Mouse (Mus musculus): ENCODE results near the gene Cntrl.

Cntrl gene

DNA sequence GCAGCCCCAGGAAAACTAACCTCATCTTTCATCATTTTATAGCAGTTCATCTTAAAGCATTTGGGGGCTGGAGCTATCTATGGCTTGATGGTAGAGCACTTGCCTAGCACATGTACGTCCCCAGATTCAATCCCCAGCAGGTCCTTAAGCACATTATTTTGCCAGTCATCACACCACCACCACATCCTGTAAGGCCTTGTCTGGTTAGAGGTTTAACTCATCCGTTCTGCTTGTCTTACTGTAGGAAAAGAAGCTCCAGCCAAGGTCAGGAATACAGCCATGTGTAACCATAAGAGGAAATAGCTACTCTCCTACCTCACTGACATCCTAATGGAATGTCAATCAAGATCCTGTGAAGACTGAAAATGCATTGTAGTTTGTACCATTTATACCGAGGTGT is 68.9 kb downstream of the Cntrl start:
- DNase-seq: no peak

DNA sequence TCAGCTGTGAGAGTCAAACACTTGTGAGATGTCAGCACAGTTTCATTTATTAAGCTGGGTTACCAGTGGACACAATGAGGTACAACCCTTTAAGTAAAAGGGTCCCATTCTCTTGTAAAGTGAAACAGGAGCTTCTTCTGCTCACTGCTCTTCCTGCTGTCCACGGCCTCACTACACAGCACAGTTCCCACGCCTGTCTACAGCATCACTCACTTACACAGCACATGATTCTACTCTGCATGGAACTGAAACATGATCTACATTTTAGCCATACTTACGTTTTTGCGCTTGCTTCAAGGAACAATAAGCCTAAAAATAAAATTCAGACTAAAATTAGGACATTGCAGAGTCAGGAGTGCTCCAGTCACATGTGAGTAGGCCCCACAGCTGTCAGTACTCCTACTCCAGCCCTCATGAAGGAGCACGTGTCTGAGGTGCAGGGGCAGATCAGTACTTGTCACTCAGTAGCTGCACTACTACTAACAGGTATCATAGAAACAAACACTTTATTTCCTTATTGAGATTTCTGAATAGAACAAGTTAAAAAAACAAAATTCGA is 73.9 kb downstream of the Cntrl start:
- DNase-seq: no peak

DNA sequence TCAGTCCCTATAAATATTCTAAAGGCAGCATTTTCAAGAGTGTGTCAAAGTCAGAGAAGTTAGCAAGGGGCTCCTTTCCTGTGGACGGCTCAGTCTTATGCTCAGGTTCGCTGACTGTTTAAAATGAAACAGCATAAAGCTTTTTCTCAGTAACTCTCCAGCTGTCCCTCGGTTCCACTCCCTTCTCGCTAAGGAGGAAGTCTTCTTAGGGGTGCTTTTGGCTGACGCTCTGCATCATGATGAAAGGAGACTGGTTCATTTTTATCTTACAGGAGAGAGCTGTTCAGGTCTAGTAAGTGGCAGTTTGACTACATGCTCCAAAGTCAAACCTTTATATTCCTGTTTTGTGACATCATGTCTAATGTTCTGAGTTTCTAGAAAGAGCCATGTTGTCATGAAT is 79.6 kb downstream of the Cntrl start:
- no peak for DNase-seq

DNA sequence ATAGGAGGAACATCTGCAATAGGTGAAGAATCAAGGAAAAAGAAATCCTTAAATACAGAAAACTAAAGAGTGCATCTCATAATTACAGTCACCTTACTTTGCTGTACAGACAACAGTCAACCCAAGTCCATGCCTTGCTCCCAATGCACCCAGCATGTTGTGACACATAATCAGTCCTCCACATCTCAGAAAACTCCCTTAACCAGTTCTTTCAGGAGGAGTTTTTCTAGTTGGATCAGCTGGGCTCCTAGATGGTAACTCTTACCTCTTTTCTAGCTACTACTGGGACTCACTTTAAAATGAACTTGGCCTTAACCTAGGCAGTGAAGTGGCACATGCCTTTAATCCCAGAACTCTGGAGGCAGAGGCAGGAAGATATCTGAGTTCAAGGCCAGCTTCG is 84.7 kb downstream of the Cntrl start:
- no peak for DNase-seq

DNA sequence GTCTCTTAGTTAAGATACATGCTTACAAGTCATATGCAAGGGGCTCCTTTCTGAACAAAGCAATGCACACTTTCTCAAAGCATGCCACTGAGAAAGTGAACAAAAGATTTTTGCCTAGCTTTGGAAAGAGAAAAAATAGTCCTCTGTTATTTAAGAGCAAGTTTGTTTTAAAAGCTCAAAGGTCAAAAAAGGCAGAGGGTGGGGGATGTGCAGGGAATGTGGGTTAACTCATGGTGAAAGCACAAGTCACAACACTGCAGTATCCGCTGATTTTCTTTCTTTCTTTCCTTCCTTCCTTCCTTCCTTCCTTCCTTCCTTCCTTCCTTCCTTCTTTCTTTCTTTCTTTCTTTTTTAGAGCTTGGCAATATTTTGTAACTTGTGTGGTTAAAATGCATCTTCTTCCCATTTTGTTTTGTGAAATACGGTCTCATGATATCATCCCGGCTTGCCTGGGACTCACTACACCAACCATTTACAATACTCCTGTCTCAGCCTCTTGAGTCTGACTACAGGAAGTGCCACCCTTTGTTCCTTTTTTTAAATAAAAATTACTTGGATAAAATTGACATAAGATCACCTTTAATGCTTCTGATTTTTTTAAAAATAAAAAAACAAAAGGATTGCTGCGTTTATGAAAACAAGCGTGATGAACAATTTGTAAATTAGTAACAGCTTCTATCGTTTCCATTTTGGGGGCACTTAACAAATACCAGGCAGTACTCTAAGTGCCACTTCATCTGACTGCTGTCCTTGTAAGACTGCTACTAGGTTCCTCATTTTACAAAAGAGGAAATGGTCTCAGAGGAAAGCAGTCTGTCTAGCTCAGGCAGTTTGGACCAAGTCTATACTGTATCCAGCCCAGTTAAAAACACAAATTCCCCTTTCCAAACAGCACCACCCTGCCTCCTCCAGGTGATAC is 86.6 kb downstream of the Cntrl start:
- DNase-seq: no peak

DNA sequence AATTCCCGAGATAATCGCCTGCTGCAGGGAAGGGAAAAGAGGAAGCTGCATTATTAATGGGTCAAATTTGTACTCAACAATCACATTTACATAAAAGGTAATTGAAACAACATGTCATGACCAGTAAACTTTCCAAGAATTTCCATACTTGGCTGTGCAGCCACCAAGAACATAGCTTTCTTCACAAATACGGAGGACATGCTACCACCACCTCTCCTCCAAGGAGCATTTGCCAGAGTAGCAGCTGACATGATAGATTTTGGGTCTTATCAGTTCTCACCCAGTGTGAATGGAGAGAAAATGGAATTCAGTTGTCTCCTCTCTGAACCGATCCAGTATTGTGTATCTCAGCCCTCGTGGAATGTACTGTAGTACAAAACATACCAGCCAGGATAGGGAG is 90.2 kb downstream of the Cntrl start:
- no peak for DNase-seq

DNA sequence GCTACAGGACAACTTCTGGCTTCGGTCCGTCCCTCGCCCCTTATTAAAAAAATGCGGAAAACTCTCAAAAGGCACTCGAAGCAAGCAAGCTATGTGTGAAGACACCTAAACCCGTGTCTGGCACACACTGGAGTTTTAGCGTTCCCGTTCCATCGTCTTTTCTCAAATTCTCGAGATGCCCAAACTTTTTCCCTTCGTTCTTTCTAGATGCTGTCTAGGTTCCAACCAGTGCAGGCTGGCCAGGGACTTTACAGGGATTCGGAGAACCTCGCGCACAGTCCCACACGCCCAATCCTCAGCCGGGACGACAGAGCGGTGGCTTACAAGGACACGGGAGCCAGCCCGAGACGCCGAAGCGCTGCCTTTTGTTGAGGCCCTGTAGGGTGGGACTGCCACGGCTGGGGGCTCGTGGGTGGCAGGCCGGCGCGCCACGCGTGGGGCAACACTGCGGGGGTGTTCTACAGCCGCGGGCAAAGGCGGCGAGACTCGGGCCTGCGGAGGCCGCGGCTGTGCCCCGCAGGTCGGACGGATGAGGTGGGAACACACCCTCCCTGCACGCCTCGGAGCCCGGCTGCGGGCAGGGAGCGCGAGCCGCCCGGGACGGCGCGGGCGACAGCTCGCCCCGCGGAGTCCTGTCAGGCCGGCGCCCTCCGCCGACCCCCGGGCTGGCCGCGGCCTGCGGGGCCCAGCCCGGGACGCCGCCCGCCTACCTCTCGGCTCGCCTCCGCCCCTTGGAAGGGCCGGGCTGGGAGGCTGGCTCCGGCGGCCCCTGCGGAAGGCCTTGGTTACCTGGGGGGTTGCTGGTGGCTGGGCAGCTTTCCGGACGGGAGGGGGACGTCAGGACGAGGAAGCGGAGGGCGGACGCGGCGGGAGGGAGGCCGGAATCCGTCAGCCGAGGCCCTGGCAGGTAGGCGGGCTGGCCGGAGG is 90.9 kb downstream of the Cntrl start:
- peak; percentile 68 for DNase-seq

DNA sequence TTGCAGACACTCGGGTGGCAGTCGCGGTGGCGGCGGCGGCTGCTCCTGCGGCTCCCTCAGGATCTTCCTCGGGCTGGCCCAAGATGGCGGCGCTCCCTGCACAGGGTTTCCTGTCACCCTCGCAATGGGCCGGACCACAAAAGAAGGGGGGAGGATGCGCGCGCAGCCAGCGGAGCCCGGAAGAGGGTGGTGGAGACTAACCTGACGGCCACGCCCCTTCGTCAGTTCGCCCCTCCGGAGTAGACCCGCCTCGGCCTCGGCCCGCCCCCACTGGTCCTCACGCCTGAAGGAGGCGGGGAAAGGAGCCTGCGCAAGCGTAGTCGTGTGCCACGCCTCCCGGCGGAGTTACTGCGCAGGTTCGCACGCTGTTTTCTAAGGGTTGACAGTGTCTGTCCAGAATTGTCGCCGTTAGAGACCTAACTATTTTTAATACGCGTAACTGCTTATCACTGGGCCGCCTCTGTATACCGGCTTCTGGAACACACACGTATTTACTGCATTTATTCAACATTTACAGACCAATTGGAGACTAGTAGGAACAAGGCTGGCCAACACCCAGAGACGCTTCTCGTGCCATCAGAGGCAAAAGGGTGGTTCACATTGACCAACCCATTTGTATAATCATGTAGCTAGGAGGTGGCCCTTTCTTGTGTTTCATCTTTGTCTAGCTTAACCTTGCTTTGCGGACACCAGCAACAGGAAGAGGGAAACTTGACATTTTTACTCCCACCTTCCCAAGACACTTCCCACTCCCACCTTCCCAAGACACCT is 91.8 kb downstream of the Cntrl start, which contains the start of gene Rab14:
Rab14 (minus strand) TSS at position 223 of the 771 bp plus-strand sequence.
- DNase-seq: peak; percentile 100

DNA sequence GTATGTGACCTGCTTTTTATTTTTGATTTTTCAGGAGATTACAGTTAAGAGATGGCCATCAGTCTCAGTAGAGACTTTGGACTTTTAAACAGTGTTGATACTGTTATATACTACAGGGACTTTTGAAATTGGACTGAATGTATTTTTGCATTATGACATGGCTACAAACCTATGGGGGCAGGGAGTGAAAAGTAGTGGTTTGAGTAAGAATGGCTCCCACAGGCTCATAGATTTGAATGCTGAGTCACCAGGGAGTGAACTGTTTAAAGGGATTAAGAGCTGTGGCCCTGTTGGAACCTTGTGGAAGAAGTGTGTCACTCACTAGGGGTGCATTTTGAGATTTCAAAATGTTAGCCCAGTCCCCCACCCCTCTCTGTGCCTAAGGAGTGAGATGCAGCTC is 94.4 kb downstream of the Cntrl start:
- DNase-seq: no peak

DNA sequence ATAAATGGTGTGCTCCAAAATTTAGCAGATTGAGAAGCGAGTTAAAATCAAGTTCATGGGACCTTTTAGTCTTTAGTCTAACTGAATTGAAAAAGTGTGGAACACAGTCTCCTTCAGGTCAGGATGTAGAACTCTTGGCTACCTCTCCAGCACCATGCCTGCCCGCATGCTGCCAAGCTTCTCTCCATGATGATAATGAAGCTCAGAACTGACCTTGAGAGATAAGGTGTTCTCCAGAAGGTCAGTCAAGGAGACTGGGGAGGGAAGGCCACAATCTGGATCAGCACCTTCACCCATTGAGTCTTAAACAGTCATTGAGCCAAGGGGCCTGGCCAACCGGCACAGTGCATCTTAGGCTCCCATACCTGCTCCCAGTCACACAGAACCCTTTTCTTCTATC is 97.5 kb downstream of the Cntrl start:
- DNase-seq: no peak

DNA sequence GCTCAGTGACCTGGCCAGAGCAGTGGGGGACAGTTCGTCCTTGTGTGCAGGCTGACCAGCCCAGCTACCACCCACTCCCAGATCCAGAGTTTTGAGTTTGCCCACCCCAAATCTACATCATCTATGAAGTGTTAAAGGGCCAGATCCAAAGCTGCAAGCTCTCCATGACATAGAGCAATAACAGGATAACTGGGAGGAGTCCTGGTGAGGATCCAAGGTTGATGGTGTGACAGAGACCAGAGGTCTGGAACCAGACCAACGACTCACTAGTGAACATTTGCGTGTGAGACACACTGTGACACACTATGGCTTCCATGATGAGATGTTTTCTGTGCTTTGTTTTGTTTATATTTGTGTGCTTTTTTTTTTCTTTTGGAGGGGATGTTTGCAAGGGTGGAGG is 98.8 kb downstream of the Cntrl start:
- no peak for DNase-seq

DNA sequence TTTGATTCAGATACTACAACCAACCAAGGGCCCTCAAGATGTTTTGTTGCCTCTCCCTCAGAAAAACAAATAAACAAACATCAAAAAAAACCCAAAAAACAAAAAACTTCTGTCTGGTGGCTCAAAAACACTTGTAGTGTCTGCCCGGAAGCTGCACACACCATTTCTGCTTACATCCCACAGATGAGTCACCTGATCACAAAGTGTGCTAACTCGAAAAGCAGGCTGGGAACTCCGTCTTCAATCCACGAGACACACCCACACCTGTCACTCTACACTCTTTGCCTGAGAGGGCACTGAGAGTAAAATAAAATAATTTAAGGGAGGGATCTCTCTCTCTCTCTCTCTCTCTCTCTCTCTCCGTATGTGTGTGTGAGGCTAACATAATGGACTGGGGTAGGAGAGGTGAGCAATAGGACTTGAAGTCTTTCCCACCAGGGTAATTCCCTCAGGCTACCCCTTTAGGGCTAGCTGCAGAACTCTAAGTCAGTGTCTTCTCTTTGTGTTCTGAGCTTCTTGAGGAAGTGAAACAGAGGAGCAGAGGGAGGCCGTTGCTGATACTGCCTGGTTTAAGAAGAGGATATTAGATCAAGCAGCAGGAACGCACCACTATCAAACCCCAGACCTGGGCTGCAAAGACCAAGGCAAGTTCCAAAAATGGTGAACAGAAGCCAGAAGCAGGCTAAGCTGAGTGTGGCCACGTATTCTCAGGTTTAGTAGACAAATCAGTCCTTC is 99.8 kb downstream of the Cntrl start:
- no peak for DNase-seq

DNA sequence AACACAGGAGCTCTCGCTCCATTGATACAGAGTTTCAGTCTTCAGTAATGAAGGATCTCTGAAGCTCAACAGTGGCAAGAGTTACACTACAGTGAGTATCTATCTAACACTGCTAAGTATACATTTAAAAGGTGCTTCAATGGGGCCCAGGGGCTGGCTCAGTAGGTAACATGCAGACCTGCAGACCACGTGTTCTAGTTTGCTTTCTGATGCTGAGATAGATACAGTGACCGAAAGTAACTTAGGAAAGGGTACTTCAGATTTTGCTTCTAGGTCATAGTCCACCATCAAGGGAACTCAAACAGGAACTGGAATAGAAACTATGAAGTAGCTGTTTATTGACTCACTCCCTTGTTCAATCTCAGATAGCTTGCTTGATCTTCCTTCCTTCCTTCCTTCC is 102.4 kb downstream of the Cntrl start:
- DNase-seq: no peak

DNA sequence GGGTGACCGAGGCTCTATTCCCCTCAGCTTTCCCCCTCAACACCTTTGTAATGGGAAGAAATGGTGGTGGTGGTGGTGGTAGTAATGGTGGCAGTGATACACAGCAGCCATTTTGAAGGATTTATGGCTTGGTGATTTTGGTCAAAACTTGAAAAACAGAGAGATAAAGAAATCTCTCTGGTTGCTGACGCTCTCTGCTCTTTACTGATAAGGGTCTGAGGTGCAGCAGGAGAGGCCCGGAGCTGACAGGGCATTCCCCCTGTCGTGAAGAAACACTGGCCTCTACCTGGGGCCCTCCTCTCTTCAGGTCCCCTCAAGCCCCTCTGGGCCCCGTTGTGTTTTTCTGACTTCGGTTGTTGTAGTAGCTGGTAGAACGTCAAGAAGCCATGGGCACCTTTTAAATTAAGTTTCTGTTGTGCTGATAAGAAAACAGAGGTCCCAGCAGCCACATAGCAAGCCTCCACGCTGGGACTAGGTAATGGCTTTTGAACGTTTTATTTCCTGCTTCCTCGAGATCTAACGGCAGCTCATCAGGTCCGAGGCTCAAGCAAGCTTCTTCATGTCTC is 104.1 kb downstream of the Cntrl start:
- DNase-seq: no peak

DNA sequence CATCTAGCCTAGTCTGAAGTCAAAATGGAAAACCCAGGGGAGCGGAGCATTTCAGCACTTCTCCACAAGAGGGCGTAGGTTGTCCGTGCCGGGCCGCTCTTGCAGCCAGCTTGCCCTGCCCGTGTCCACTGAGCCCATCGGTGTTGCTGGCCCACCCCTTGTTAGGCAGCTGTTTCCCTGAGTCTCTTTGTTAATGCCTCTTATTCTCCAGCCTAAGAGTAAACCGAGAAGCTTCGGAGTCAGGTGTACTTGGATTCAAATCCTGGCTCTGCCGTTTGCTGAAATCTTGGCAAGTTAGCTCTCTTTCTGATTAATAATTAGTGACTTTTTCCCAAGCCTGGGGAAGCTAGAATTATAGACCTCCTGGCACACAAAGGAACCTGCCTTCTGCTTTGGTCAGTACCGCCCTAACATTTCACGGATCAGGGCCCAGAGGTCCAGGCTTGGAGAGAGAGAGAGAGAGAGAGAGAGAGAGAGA is 105.6 kb downstream of the Cntrl start:
- DNase-seq: peak; percentile 85

DNA sequence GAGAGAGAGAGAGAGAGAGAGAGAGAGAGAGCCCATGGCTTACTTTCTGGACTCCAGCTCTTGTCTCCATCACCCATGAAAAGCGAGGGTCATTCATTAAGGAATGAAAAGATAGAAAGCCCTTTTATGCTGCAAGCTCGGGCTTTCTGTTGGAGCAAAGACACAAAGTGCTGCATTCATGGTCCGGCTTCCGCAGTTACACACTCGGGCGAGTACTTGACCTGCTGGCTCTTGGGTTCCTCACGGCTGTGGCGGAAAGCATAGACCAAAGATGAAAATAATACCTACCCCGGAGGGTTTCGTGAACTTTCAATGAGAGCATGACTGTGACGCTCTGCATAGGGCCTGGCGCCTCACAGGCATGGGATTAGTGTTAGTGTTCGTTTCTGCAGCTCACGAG is 106.1 kb downstream of the Cntrl start:
- DNase-seq: no peak

DNA sequence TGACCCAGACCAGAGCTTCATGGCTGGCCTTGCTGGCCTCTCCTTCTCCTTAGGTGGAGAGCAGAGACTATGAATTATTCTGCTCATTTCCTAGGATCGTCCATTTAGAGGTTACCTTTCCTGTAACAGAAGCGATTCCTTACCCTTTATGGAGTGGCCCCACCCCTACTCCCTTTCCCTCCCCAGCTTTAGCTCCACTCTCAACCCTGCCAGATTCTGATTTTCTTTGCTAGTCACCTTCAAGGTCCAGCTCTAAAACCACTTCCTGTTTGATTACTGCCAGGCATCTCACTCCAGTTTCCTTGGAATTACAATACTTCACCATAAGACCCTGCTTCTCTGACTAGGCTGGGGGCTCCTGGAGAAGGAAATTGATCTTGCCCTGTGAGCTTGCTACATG is 107.4 kb downstream of the Cntrl start:
- no peak for DNase-seq

DNA sequence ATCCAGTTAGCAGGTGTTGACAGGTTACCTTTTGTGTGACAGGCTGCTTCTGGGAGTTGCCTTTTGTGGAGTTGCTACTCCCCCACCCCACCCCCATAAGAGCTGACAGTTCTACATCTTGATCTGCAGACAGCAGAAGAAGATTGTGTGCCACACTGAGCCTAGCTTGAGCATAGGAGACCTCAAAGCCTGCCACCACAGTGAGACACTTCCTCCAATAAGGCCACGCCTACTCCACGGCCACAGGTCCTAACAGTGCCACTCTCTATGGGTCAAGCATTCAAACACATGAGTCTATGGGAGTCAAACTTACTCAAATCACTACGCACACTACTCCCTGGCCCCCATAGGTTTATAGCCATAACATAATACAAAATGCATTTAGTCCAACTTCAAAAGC is 109.4 kb downstream of the Cntrl start:
- DNase-seq: no peak

DNA sequence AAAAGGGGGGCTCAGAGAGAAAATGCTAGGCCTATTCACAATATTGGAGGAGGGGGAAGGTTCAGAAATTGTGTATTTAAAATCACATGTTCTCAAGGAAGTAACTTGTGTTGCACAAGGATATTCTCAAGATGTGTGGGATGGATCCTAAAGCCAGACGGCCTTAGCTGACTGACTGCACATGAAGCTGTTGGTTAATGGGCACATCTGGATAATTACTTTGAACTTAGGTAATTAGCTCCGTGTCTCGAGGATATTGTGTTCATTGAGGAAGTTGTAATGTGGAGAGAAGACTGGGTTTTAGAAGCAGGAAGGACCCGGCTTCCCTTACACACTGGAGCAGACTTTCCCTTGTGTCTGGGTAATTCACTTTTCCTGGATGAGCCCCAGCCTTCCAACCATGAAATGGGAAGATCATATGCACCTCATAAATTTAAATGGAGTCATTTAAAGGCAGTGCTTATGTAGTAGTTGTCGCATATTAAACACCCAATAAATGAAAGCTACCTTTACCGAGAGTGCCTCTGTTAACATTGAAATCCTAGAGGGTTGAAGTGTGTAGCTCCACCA is 113.6 kb downstream of the Cntrl start:
- DNase-seq: no peak

DNA sequence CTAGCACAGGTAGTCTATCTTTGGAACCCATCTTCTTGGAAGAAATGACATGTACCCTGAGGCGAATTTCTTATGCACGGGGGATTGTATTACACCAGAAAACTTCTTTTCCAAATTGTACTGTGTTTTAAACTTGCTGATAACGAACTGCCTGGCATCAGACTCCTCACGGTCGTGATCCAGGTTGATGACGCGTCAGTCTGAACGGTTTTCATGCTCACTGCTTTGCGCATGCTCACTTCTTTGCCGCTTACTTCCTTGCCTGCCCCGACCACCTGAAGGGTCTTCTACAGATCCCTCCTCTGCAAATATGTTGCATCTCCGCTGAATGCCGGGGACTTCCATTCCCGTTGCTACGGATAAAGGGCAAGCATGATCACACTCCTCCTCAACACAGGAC is 115.0 kb downstream of the Cntrl start:
- no peak for DNase-seq

DNA sequence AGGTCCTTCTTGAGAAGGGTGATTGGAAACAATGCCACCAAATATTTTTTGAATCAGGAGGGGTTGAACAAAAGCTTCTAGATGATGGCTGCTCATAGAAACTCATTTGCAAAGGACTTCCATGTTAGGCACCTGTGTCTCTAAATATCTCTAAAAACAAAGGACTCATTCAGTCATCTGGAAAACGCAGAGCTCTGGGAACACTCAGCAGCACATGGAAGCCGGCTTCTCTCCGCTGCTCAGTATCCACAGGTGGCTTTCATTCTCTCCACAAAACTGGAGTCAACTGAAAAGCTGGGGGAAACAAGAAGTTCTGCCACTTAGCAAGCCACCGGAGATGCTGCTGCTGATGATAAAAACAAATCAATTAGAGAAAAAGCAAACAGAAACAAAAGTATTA is 118.9 kb downstream of the Cntrl start:
- DNase-seq: no peak
